Mouse (Mus musculus): ENCODE measurements around the gene Maats1. TPM values are rescaled to one million over a fixed set of nuclear protein-coding genes. Genes with fewer than 3 reads are reported as not detected.
A peak's percentile ranks its signal among the peaks of the same experiment; 100 is the strongest.

The Maats1 gene
- polyA plus RNA-seq, 1 experiment from 2014 or later = 0.20 TPM

- Histone ChIP-seq H3K36me3 (ENCODE audit: control insufficient read depth, insufficient read depth, low read length) (no peaks in the 10 kb centered on the region), H3K9me3 (ENCODE audit: control insufficient read depth, low read length) (no peaks in the 10 kb centered on the region), H3K27ac (replicated peaks; ENCODE audit: low read depth, low read length) (no peak overlapping the region), H3K9ac (ENCODE audit: low read length) (no peak overlapping the region), H3K4me3 (ENCODE audit: low read depth, low read length) (no peak overlapping the region), H3K4me2 (ENCODE audit: low read depth, severe bottlenecking) (no peak overlapping the region), H3K4me1 (ENCODE audit: control insufficient read depth, insufficient read depth, low read length) (no peaks in the 10 kb centered on the region), H3K27me3 (ENCODE audit: control insufficient read depth, insufficient read depth, low read length) (no peaks in the 10 kb centered on the region)
- DNase-seq (ENCODE audit: low spot score) (no peak), ATAC-seq (ENCODE audit: insufficient number of reproducible peaks, low FRiP score, low TSS enrichment, low read depth) (no peak)
- WGBS = 88% methylated on average over 5 of the region's 5 CpGs
Measured at GRCm38 (mm10) chr16:38272483-38272882, 69.5 kb downstream of the Maats1 start.

GRCm38 (mm10) chr16:38271601-38272000 is 70.3 kb downstream of the Maats1 start:
- no peaks in the 10 kb centered on the region for H3K36me3 ChIP-seq (ENCODE audit: control insufficient read depth, insufficient read depth, low read length)
- H3K27ac ChIP-seq (replicated peaks; ENCODE audit: low read depth, low read length) = no peak overlapping the region
- no peak for ATAC-seq (ENCODE audit: insufficient number of reproducible peaks, low FRiP score, low TSS enrichment, low read depth)
- H3K9me3 ChIP-seq (ENCODE audit: control insufficient read depth, low read length) = no peaks in the 10 kb centered on the region
- no peaks in the 10 kb centered on the region for H3K27me3 ChIP-seq (ENCODE audit: control insufficient read depth, insufficient read depth, low read length)
- WGBS = 65% methylated on average over 3 of the region's 3 CpGs
- DNase-seq (ENCODE audit: low spot score) = no peak
- no peak overlapping the region for H3K4me3 ChIP-seq (ENCODE audit: low read depth, low read length)
- H3K9ac ChIP-seq (ENCODE audit: low read length) = no peak overlapping the region
- no peaks in the 10 kb centered on the region for H3K4me1 ChIP-seq (ENCODE audit: control insufficient read depth, insufficient read depth, low read length)
- no peak overlapping the region for H3K4me2 ChIP-seq (ENCODE audit: low read depth, severe bottlenecking)

- ATAC-seq (ENCODE audit: insufficient number of reproducible peaks, low FRiP score, low TSS enrichment, low read depth) (no peak), DNase-seq (ENCODE audit: low spot score) (no peak)
- Histone ChIP-seq H3K36me3 (ENCODE audit: control insufficient read depth, insufficient read depth, low read length) (no peaks in the 10 kb centered on the region), H3K9me3 (ENCODE audit: control insufficient read depth, low read length) (no peaks in the 10 kb centered on the region; the same call in 1 of the 2 replicates), H3K27me3 (ENCODE audit: control insufficient read depth, insufficient read depth, low read length) (no peaks in the 10 kb centered on the region), H3K4me2 (ENCODE audit: low read depth, severe bottlenecking) (no peak overlapping the region), H3K4me3 (ENCODE audit: low read depth, low read length) (no peak overlapping the region), H3K27ac (replicated peaks; ENCODE audit: low read depth, low read length) (no peak overlapping the region), H3K4me1 (ENCODE audit: control insufficient read depth, insufficient read depth, low read length) (no peaks in the 10 kb centered on the region), H3K9ac (ENCODE audit: low read length) (no peak overlapping the region)
- WGBS = 91% methylated on average over 9 of the region's 9 CpGs
Measured at GRCm38 (mm10) chr16:38255927-38256326, 86.0 kb downstream of the Maats1 start.

GRCm38 (mm10) chr16:38255107-38255506 is 86.8 kb downstream of the Maats1 start:
- 82% methylated on average over 4 of the region's 4 CpGs for WGBS
- H3K9ac ChIP-seq (ENCODE audit: low read length) = no peak overlapping the region
- ATAC-seq (ENCODE audit: insufficient number of reproducible peaks, low FRiP score, low TSS enrichment, low read depth) (no peak), DNase-seq (ENCODE audit: low spot score) (no peak)
- no peak overlapping the region for H3K4me3 ChIP-seq (ENCODE audit: low read depth, low read length)
- H3K27me3 ChIP-seq (ENCODE audit: control insufficient read depth, insufficient read depth, low read length) = no peaks in the 10 kb centered on the region
- H3K4me2 ChIP-seq (ENCODE audit: low read depth, severe bottlenecking) = no peak overlapping the region
- H3K36me3 ChIP-seq (ENCODE audit: control insufficient read depth, insufficient read depth, low read length) = no peaks in the 10 kb centered on the region
- no peak overlapping the region for H3K27ac ChIP-seq (replicated peaks; ENCODE audit: low read depth, low read length)
- H3K4me1 ChIP-seq (ENCODE audit: control insufficient read depth, insufficient read depth, low read length) = no peaks in the 10 kb centered on the region
- no peaks in the 10 kb centered on the region; the same call in 1 of the 2 replicates for H3K9me3 ChIP-seq (ENCODE audit: control insufficient read depth, low read length)

GRCm38 (mm10) chr16:38254001-38254400 is 87.9 kb downstream of the Maats1 start:
- no peaks in the 10 kb centered on the region; the same call in 1 of the 2 replicates for H3K9me3 ChIP-seq (ENCODE audit: control insufficient read depth, low read length)
- 79% methylated on average over 14 of the region's 14 CpGs for WGBS
- H3K9ac ChIP-seq (ENCODE audit: low read length) = no peak overlapping the region
- no peak overlapping the region for H3K4me2 ChIP-seq (ENCODE audit: low read depth, severe bottlenecking)
- DNase-seq (ENCODE audit: low spot score) (no peak), ATAC-seq (ENCODE audit: insufficient number of reproducible peaks, low FRiP score, low TSS enrichment, low read depth) (no peak)
- no peak overlapping the region for H3K27ac ChIP-seq (replicated peaks; ENCODE audit: low read depth, low read length)
- no peak overlapping the region for H3K4me3 ChIP-seq (ENCODE audit: low read depth, low read length)
- H3K27me3 ChIP-seq (ENCODE audit: control insufficient read depth, insufficient read depth, low read length) = no peaks in the 10 kb centered on the region
- no peaks in the 10 kb centered on the region for H3K36me3 ChIP-seq (ENCODE audit: control insufficient read depth, insufficient read depth, low read length)
- no peaks in the 10 kb centered on the region for H3K4me1 ChIP-seq (ENCODE audit: control insufficient read depth, insufficient read depth, low read length)

GRCm38 (mm10) chr16:38250467-38250866 is 91.5 kb downstream of the Maats1 start:
- H3K9me3 ChIP-seq (ENCODE audit: control insufficient read depth, low read length) = no peaks in the 10 kb centered on the region; the same call in 1 of the 2 replicates
- H3K36me3 ChIP-seq (ENCODE audit: control insufficient read depth, insufficient read depth, low read length) = no peaks in the 10 kb centered on the region
- H3K27me3 ChIP-seq (ENCODE audit: control insufficient read depth, insufficient read depth, low read length) = no peaks in the 10 kb centered on the region
- ATAC-seq (ENCODE audit: insufficient number of reproducible peaks, low FRiP score, low TSS enrichment, low read depth) (no peak), DNase-seq (ENCODE audit: low spot score) (no peak)
- no peak overlapping the region for H3K27ac ChIP-seq (replicated peaks; ENCODE audit: low read depth, low read length)
- no peak overlapping the region for H3K4me2 ChIP-seq (ENCODE audit: low read depth, severe bottlenecking)
- no peak overlapping the region for H3K4me3 ChIP-seq (ENCODE audit: low read depth, low read length)
- H3K9ac ChIP-seq (ENCODE audit: low read length) = no peak overlapping the region
- WGBS = 91% methylated on average over 6 of the region's 6 CpGs
- 0 out of 2 replicates have a peak, but pooled peaks cover 3% of the 10 kb centered on the region for H3K4me1 ChIP-seq (ENCODE audit: control insufficient read depth, insufficient read depth, low read length)

- H3K4me2 ChIP-seq (ENCODE audit: low read depth, severe bottlenecking) = no peak overlapping the region
- DNase-seq (ENCODE audit: low spot score) (peak; percentile 49), ATAC-seq (ENCODE audit: insufficient number of reproducible peaks, low FRiP score, low TSS enrichment, low read depth) (peak; percentile 72; the same call in 1 of the 2 replicates)
- no peak overlapping the region for H3K4me3 ChIP-seq (ENCODE audit: low read depth, low read length)
- H3K9me3 ChIP-seq (ENCODE audit: control insufficient read depth, low read length) = no peaks in the 10 kb centered on the region
- no peak overlapping the region for H3K9ac ChIP-seq (ENCODE audit: low read length)
- no peaks in the 10 kb centered on the region for H3K36me3 ChIP-seq (ENCODE audit: control insufficient read depth, insufficient read depth, low read length)
- H3K27ac ChIP-seq (replicated peaks; ENCODE audit: low read depth, low read length) = 0 out of 2 replicates have a peak overlapping the region, but pooled peaks have one; percentile 38
- H3K4me1 ChIP-seq (ENCODE audit: control insufficient read depth, insufficient read depth, low read length) = 0 out of 2 replicates have a peak, but pooled peaks cover 3% of the 10 kb centered on the region
- H3K27me3 ChIP-seq (ENCODE audit: control insufficient read depth, insufficient read depth, low read length) = no peaks in the 10 kb centered on the region
- WGBS = 28% methylated on average over 13 of the region's 13 CpGs
Measured at GRCm38 (mm10) chr16:38248331-38248961, 93.5 kb downstream of the Maats1 start.
